Mouse (Mus musculus) olfactory bulb, adult 2 months (tissue): Measurements from ENCODE around the gene Chd5.

Experiments used
- CTCF ChIP-seq: fragments of 200-500 bp; IDR thresholded peaks from 2 replicates; pipeline ENCODE4 v1.5.1; 2012; ENCODE audit warnings: low read depth, mild to moderate bottlenecking, low read length, moderate library complexity; ENCODE audit not compliant: insufficient read depth
- POLR2A ChIP-seq: fragments of 200-500 bp; IDR thresholded peaks from 2 replicates; pipeline ENCODE4 v1.6.1; 2012; ENCODE audit warnings: mild to moderate bottlenecking, low read depth, low read length, moderate library complexity; ENCODE audit not compliant: insufficient read depth

- TF ChIP-seq CTCF (no peak), POLR2A (no peak)
Measured at GRCm38 (mm10) chr4:152290991-152291390, 47.5 kb upstream of the Chd5 start.
